In genomic region chr17:70834430-70834965, GRCm38 (mm10) we compare ENCODE assay signal across 8 mouse cellular contexts. TPM values are rescaled to one million over a fixed set of nuclear protein-coding genes. Genes with fewer than 3 reads are reported as not detected.
DNase-seq lines count a peak whose midpoint lies in the region; ATAC-seq and TF ChIP-seq lines count a peak whose summit lies in the region.

No protein-coding gene starts in this region.

- no peaks in the 10 kb centered on the region for H3K27me3 ChIP-seq in embryonic facial prominence, embryonic 12.5 days
- H3K27me3 ChIP-seq in limb, embryonic 11.5 days (ENCODE audit: control insufficient read depth, insufficient read depth, low read length) = no peaks in the 10 kb centered on the region
- no peaks in the 10 kb centered on the region for H3K27me3 ChIP-seq in midbrain, embryonic 13.5 days

- 1% methylated on average over 29 of the region's 29 CpGs for WGBS in embryonic facial prominence, embryonic 12.5 days
- WGBS in limb, embryonic 11.5 days = under 1% methylated on average over 29 of the region's 29 CpGs
- whole genome bisulfite sequencing in midbrain, embryonic 13.5 days = under 1% methylated on average over 29 of the region's 29 CpGs

- TF ChIP-seq CTCF in layer of hippocampus, adult 2 months (conservative IDR thresholded peaks at IDR 0.05) = no peak

- peak overlapping the region; percentile 45 for H3K9ac ChIP-seq in embryonic facial prominence, embryonic 12.5 days
- H3K9ac ChIP-seq in limb, embryonic 11.5 days (ENCODE audit: low read length) = peak overlapping the region; percentile 30; the same call in 1 of the 2 replicates
- H3K9ac ChIP-seq in midbrain, embryonic 13.5 days (replicated peaks) = peak overlapping the region; percentile 72

- peaks cover 14% of the 10 kb centered on the region; the same call in 1 of the 2 replicates for H3K4me1 ChIP-seq in embryonic facial prominence, embryonic 12.5 days
- H3K4me1 ChIP-seq in limb, embryonic 11.5 days (ENCODE audit: control insufficient read depth, insufficient read depth, low read length) = peaks cover 10% of the 10 kb centered on the region
- H3K4me1 ChIP-seq in midbrain, embryonic 13.5 days (replicated peaks) = peaks cover 16% of the 10 kb centered on the region

- no peaks in the 10 kb centered on the region for H3K9me3 ChIP-seq in embryonic facial prominence, embryonic 12.5 days
- H3K9me3 ChIP-seq in limb, embryonic 11.5 days (ENCODE audit: control insufficient read depth, low read length) = no peaks in the 10 kb centered on the region
- no peaks in the 10 kb centered on the region for H3K9me3 ChIP-seq in midbrain, embryonic 13.5 days

- DNase-seq in layer of hippocampus, adult 2 months (ENCODE audit: low spot score in 2 of 2) = no peak
- DNase-seq in layer of hippocampus, postnatal 36 days = no peak
- peak; percentile 56 for DNase-seq in limb, embryonic 11.5 days (ENCODE audit: low spot score)
- no peak for DNase-seq in spleen, postnatal 36 days (ENCODE audit: low spot score in 2 of 2)
- DNase-seq in thymus, adult 18-20 months = no peak

- H3K36me3 ChIP-seq in embryonic facial prominence, embryonic 12.5 days = peaks cover 8% of the 10 kb centered on the region; the same call in 1 of the 2 replicates
- H3K36me3 ChIP-seq in limb, embryonic 11.5 days (ENCODE audit: control insufficient read depth, insufficient read depth, low read length) = no peaks in the 10 kb centered on the region
- H3K36me3 ChIP-seq in midbrain, embryonic 13.5 days = 0 out of 2 replicates have a peak, but pooled peaks cover under 1% of the 10 kb centered on the region

- peak overlapping the region; percentile 43 for H3K4me3 ChIP-seq in layer of hippocampus, adult 2 months
- H3K4me3 ChIP-seq in embryonic facial prominence, embryonic 12.5 days = peak overlapping the region; percentile 35
- H3K4me3 ChIP-seq in limb, embryonic 11.5 days (ENCODE audit: low read depth, low read length) = peak overlapping the region; percentile 30
- H3K4me3 ChIP-seq in midbrain, embryonic 13.5 days (replicated peaks) = peak overlapping the region; percentile 48

- ATAC-seq in embryonic facial prominence, embryonic 12.5 days (ENCODE audit: insufficient number of reproducible peaks, insufficient read depth, low FRiP score, low TSS enrichment) = no peak
- ATAC-seq in hematopoietic stem cell, adult 5-6 weeks (replicated peaks in 1 of 2; ENCODE audit: insufficient read depth in 1 of 2, low FRiP score in 2 of 2, low TSS enrichment in 1 of 2, low read depth in 1 of 2, poor library complexity in 2 of 2, severe bottlenecking in 2 of 2) = peak; percentile 10 to 14; a peak in 1 of 4 replicates
- ATAC-seq in limb, embryonic 11.5 days (ENCODE audit: insufficient number of reproducible peaks, low FRiP score, low TSS enrichment, low read depth) = no peak
- peak; percentile 70 for ATAC-seq in midbrain, embryonic 13.5 days

- H3K4me2 ChIP-seq in embryonic facial prominence, embryonic 12.5 days (replicated peaks) = peak overlapping the region; percentile 68
- peak overlapping the region; percentile 67 for H3K4me2 ChIP-seq in limb, embryonic 11.5 days (ENCODE audit: low read depth, severe bottlenecking)
- H3K4me2 ChIP-seq in midbrain, embryonic 13.5 days (replicated peaks) = peak overlapping the region; percentile 78

- peak overlapping the region; percentile 11; the same call in 1 of the 2 replicates for H3K27ac ChIP-seq in layer of hippocampus, adult 2 months
- no peak overlapping the region for H3K27ac ChIP-seq in embryonic facial prominence, embryonic 12.5 days
- H3K27ac ChIP-seq in limb, embryonic 11.5 days (replicated peaks; ENCODE audit: low read depth, low read length) = no peak overlapping the region
- peak overlapping the region; percentile 26; the same call in 1 of the 2 replicates for H3K27ac ChIP-seq in midbrain, embryonic 13.5 days

RNA-seq across cellular contexts. Expression of gene Tgif1, which starts 18.8 kb away (rescaled TPM):
- total RNA-seq in layer of hippocampus, adult 2 months (2021) = 1 to 10 TPM; 1.4 to 1.7 TPM
- 1 to 10 TPM; 1.9 to 2.0 TPM for total RNA-seq in layer of hippocampus, postnatal 36 days (2021)
- 113 and 126 TPM in 2 replicates for polyA plus RNA-seq in embryonic facial prominence, embryonic 12.5 days (2016; fragmentation: Nextera tagmentation; extraction: Ambion mirVana)
- 78.9 and 84.6 TPM in 2 replicates for total RNA-seq in hematopoietic stem cell, adult 5-6 weeks (2017)
- 102 and 106 TPM in 2 replicates for polyA plus RNA-seq in limb, embryonic 11.5 days (2014; fragmentation: Nextera tagmentation; extraction: Ambion mirVana)
- 25.0 and 29.6 TPM in 2 replicates for polyA plus RNA-seq in midbrain, embryonic 13.5 days (2015; fragmentation: Nextera tagmentation; extraction: Ambion mirVana)

Comparison
In these comparisons a context has a peak if more than half of its experiments do, and no peak if none do; other contexts are left out.
1. H3K27ac ChIP-seq: peak in layer of hippocampus, adult 2 months (single experiment) and midbrain, embryonic 13.5 days (single experiment); none in embryonic facial prominence, embryonic 12.5 days (single experiment) and limb, embryonic 11.5 days (single experiment).
2. ATAC-seq: peak in hematopoietic stem cell, adult 5-6 weeks (2 of 2) and midbrain, embryonic 13.5 days (single experiment); none in embryonic facial prominence, embryonic 12.5 days (single experiment) and limb, embryonic 11.5 days (single experiment).
3. RNA of gene Tgif1, which starts 18.8 kb away (total RNA-seq): 78.9 to 84.6 TPM in hematopoietic stem cell, adult 5-6 weeks; 1.9 to 2.0 TPM in layer of hippocampus, postnatal 36 days and 1.4 to 1.7 TPM in layer of hippocampus, adult 2 months; every median in the first group is over 10 times any median in the second.
4. Peak in every context shown above with its lines, with median percentiles within 50 percentile points of each other: H3K4me3 ChIP-seq, H3K4me2 ChIP-seq and H3K9ac ChIP-seq.